Mouse (Mus musculus): ENCODE data around the gene Rnase4. TPM values are rescaled to one million over a fixed set of nuclear protein-coding genes. Genes with fewer than 3 reads are reported as not detected.

Gene Rnase4
- polyA plus RNA-seq, 1 experiment, result 0.03 TPM

DNA sequence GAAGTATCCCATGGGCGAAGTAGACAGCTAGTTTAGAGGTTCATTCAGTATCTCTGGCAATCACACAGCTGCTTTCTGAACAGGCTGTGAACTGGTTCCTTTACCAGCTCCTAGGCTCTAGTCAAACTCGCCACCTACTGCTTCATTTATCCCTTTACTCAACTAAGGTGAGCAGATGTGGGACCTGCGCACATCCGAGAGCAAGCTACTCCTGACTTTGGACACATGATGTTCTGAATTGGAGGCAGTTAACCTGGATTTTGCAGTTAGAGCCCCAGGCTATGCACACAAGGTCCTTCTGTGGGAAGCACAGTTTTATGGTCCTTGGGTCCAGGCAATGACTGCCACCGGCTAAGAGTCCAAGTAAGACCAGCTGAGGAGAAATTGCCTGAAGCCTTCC is 30.1 kb upstream of the Rnase4 start:
- Histone ChIP-seq H3K27me3 (ENCODE audit: control insufficient read depth) (no peaks in the 10 kb centered on the region), H3K9me3 (ENCODE audit: control insufficient read depth, low read length) (no peaks in the 10 kb centered on the region), H3K4me1 (ENCODE audit: control insufficient read depth) (peaks cover 21% of the 10 kb centered on the region), H3K36me3 (ENCODE audit: control insufficient read depth) (no peaks in the 10 kb centered on the region), H3K4me3 (replicated peaks) (no peak overlapping the region)
- no peak for TF ChIP-seq GATA1 (IDR thresholded peaks at IDR 0.05; ENCODE audit: low read length)
- no peak for TF ChIP-seq TAL1 (IDR thresholded peaks at IDR 0.05; ENCODE audit: low read length)

DNA sequence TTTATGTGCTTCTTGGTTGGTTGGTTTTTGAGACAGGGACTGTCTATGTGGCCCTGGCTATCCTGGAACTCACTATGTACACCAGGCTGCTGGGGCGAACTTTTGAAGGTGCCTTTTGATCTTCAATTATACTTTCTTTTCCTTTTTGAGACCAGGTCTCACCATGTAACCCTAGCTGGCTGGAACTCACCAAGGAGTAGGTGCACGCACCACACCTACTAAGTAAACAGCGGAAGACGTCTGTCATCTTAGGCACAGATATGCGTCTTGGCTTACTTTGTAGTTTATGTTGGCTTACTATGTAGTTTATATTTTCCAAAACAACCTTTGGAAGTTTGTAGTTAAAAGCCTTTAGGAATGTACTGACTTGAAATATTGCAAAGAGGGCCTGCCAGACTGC is 21.9 kb upstream of the Rnase4 start:
- TF ChIP-seq GATA1 (IDR thresholded peaks at IDR 0.05; ENCODE audit: low read length), result no peak
- TF ChIP-seq TAL1 (IDR thresholded peaks at IDR 0.05; ENCODE audit: low read length), result no peak
- no peaks in the 10 kb centered on the region for H3K27me3 ChIP-seq (ENCODE audit: control insufficient read depth)

DNA sequence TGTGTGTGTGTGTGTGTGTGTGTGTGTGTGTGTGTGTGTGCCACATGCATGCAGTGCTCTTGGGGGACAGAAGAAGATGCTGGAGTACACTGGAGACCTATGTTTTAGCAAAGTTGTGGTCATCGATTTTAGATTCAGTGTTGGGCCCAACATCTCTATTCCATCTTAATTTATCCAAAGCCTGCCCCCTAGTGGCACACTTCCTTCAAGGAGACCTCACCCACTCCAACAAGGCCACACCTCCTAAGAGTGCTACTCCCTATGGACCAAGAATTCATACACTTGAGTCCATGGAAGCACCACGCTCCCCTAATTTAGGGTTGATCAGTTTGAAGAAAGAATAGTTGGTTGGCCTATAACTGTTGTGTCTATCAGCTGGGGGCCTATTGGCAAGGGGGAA is 21.3 kb upstream of the Rnase4 start:
- TF ChIP-seq TAL1 (IDR thresholded peaks at IDR 0.05; ENCODE audit: low read length) (no peak), GATA1 (IDR thresholded peaks at IDR 0.05; ENCODE audit: low read length) (no peak)
- Histone ChIP-seq H3K9me3 (ENCODE audit: control insufficient read depth, low read length) (no peaks in the 10 kb centered on the region), H3K4me3 (replicated peaks) (no peak overlapping the region), H3K27me3 (ENCODE audit: control insufficient read depth) (no peaks in the 10 kb centered on the region), H3K36me3 (ENCODE audit: control insufficient read depth) (no peaks in the 10 kb centered on the region), H3K4me1 (ENCODE audit: control insufficient read depth) (peaks cover 11% of the 10 kb centered on the region)

More for the DNA sequence above, 21.9 kb upstream of the Rnase4 start:
- Histone ChIP-seq H3K36me3 (ENCODE audit: control insufficient read depth) (no peaks in the 10 kb centered on the region), H3K4me3 (replicated peaks) (no peak overlapping the region), H3K9me3 (ENCODE audit: control insufficient read depth, low read length) (no peaks in the 10 kb centered on the region), H3K4me1 (ENCODE audit: control insufficient read depth) (peaks cover 17% of the 10 kb centered on the region)

DNA sequence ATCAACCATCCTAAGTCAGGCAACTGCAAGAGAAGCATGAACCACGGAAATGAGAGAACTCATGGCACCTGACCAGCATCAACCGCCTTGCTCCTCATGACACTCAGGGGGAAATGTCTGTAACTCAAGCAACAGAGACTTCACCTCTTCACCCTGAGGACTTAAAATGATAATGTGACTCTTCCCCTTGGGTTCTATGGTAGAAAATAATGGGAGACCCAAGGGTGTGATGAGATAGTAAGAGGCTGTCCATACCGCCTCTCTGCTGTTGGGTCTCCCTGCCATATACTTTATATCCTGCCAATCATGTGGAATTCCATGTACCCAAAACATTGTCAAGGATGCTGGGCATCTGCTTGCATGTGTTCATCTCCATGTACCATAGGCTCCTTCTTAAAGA is 16.5 kb upstream of the Rnase4 start, which contains the start of gene Olfr750:
TSS of gene Olfr750 (minus strand) at position 101 of the 400 bp plus-strand sequence.
- Histone ChIP-seq H3K27me3 (ENCODE audit: control insufficient read depth) (peaks cover 7% of the 10 kb centered on the region), H3K4me1 (ENCODE audit: control insufficient read depth) (no peaks in the 10 kb centered on the region), H3K9me3 (ENCODE audit: control insufficient read depth, low read length) (no peaks in the 10 kb centered on the region), H3K36me3 (ENCODE audit: control insufficient read depth) (no peaks in the 10 kb centered on the region), H3K4me3 (replicated peaks) (no peak within 1 kb of the TSS)
- no peak for TF ChIP-seq TAL1 (IDR thresholded peaks at IDR 0.05; ENCODE audit: low read length)
- TF ChIP-seq GATA1 (IDR thresholded peaks at IDR 0.05; ENCODE audit: low read length), result no peak

DNA sequence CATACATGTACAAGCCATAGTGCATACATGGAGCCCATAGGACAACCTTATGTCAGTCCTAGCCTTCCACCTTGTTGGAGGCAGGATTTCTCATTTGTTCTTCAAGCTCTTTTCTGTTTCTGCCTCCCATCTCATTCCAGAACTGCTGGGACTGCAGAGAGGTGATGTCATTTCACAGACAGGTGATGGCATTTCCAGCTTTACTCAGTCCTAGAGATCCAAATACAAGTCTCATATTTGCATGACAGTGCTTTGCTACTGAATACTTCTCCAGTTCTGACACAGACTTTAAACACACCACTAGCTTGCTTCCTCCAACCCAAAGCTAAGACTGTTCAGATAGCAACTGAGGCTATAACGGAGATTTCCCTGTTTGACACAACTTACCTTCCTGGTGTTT is 11.7 kb upstream of the Rnase4 start:
- Histone ChIP-seq H3K27me3 (ENCODE audit: control insufficient read depth) (peaks cover 47% of the 10 kb centered on the region), H3K4me1 (ENCODE audit: control insufficient read depth) (peaks cover 18% of the 10 kb centered on the region), H3K4me3 (replicated peaks) (no peak overlapping the region), H3K9me3 (ENCODE audit: control insufficient read depth, low read length) (no peaks in the 10 kb centered on the region), H3K36me3 (ENCODE audit: control insufficient read depth) (no peaks in the 10 kb centered on the region)
- TF ChIP-seq TAL1 (IDR thresholded peaks at IDR 0.05; ENCODE audit: low read length) (no peak), GATA1 (IDR thresholded peaks at IDR 0.05; ENCODE audit: low read length) (no peak)

DNA sequence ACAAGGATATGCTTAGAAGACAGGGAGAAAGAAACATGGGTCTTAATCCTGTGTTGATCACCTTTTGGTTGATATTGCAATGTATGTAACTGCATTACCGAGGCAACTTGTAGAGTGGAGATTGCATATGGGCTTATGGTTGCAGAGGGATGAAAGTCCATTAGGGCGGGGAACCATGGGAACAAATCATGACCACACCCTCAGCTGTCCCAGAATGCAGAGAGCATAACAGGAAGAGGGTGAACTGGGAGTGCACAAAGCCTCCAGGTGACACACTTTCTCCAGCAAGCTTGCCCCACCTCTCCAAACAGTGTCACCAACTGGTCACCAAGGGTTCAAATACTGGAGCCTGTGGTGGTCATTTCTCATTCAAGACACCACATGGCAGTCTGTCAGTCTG is 9.8 kb upstream of the Rnase4 start:
- TF ChIP-seq GATA1 (IDR thresholded peaks at IDR 0.05; ENCODE audit: low read length) (no peak), TAL1 (IDR thresholded peaks at IDR 0.05; ENCODE audit: low read length) (no peak)
- Histone ChIP-seq H3K4me3 (replicated peaks) (no peak overlapping the region), H3K27me3 (ENCODE audit: control insufficient read depth) (peaks cover 45% of the 10 kb centered on the region), H3K9me3 (ENCODE audit: control insufficient read depth, low read length) (no peaks in the 10 kb centered on the region), H3K4me1 (ENCODE audit: control insufficient read depth) (peaks cover 37% of the 10 kb centered on the region), H3K36me3 (ENCODE audit: control insufficient read depth) (no peaks in the 10 kb centered on the region)

DNA sequence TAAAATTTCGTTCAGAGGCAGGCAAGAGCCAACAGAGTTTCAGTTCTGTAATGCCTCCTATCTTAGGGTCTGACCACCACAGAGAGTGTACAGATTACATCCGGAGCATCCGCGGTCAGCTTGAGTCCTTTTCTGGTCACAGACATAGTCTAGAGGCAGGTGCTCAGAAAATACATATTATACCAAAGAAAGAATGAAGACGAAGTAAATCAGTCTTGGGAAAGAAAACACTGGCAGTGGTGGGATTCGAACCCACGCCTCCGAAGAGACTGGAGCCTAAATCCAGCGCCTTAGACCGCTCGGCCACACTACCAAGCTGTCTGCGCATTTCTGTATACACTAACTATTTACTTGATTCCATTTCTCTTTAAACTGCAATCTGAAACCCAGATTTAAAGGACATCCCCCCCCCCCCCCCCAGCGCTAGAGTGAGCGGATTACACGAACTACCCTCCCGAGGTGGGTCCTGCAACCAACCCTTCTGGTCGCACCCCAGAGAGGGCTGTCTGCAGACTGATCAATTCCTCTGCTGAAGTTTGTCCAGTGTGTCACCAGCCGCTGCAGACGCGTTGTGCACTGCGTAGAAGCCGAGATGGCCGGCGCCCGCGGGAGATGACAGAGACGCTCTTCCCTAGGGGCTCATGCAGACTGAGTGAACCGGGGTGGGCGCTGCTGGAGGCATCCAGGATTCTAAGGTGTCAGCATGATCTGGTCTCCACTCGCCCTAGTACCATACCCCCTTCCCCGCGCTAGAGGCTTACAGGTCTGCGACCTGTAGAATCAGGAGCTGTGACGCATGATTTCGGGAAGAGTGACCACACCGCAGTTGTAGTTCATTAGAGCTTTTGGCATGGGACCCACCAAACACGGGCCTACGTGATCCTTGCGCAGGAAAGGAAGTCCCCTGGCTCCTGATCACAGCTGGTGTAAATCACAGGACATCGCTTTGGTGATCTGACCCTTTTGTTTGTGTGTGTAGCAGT is 8.0 kb upstream of the Rnase4 start:
- peaks cover 52% of the 10 kb centered on the region for H3K4me1 ChIP-seq (ENCODE audit: control insufficient read depth)
- peak overlapping the region; percentile 60 for H3K4me3 ChIP-seq (replicated peaks)
- peaks cover 45% of the 10 kb centered on the region for H3K27me3 ChIP-seq (ENCODE audit: control insufficient read depth)
- TF ChIP-seq TAL1 (IDR thresholded peaks at IDR 0.05; ENCODE audit: low read length) (no peak), GATA1 (IDR thresholded peaks at IDR 0.05; ENCODE audit: low read length) (no peak)
- H3K9me3 ChIP-seq (ENCODE audit: control insufficient read depth, low read length), result no peaks in the 10 kb centered on the region
- no peaks in the 10 kb centered on the region for H3K36me3 ChIP-seq (ENCODE audit: control insufficient read depth)

DNA sequence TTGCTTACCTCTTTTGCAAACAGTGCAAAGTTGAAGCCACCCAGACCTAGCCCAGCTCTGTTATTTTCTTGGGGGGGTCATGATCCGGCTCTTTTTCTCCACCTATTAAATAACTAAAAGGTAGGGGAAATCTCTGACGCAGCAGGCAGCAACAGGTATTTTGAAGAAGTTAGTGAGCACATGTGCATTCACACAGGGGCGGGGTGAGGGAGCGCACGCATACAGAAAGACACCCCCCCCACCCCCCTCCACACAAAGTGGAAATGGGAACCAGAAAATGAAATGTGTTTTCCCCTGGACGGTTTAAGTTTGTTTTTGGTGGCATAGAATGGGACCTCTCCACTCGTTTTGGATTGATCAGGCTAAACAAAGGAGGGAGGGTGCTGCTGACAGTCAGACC is 7.1 kb upstream of the Rnase4 start:
- Histone ChIP-seq H3K27me3 (ENCODE audit: control insufficient read depth) (peaks cover 42% of the 10 kb centered on the region), H3K4me3 (replicated peaks) (peak overlapping the region; percentile 60), H3K4me1 (ENCODE audit: control insufficient read depth) (peaks cover 61% of the 10 kb centered on the region)

DNA sequence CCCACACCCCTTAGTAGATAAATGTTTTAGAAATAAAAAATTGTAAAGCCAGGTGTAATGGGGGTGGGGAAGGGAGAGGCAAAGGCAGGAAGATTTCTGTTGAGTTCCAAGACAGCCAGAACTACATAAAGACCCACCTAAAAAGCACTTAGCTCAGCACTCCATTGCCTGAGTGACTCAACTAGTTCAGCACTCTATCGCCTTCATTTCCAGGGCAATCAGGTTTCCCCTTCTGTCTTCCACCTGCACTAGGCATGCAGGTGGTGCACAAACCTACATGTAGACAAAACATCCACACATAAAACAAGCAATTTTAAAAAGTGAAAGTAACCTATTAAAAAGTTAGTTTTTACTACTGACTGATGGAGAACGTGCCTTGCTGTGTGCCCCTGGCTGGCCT is 5.8 kb upstream of the Rnase4 start:
- H3K36me3 ChIP-seq (ENCODE audit: control insufficient read depth), result no peaks in the 10 kb centered on the region
- H3K27me3 ChIP-seq (ENCODE audit: control insufficient read depth), result peaks cover 35% of the 10 kb centered on the region
- H3K4me1 ChIP-seq (ENCODE audit: control insufficient read depth), result peaks cover 72% of the 10 kb centered on the region
- TF ChIP-seq GATA1 (IDR thresholded peaks at IDR 0.05; ENCODE audit: low read length) (no peak), TAL1 (IDR thresholded peaks at IDR 0.05; ENCODE audit: low read length) (no peak)
- no peaks in the 10 kb centered on the region for H3K9me3 ChIP-seq (ENCODE audit: control insufficient read depth, low read length)
- H3K4me3 ChIP-seq (replicated peaks), result peak overlapping the region; percentile 18

More for the DNA sequence above, 7.1 kb upstream of the Rnase4 start:
- no peaks in the 10 kb centered on the region for H3K9me3 ChIP-seq (ENCODE audit: control insufficient read depth, low read length)
- no peaks in the 10 kb centered on the region for H3K36me3 ChIP-seq (ENCODE audit: control insufficient read depth)
- TF ChIP-seq GATA1 (IDR thresholded peaks at IDR 0.05; ENCODE audit: low read length) (no peak), TAL1 (IDR thresholded peaks at IDR 0.05; ENCODE audit: low read length) (no peak)

All from erythroblast, embryonic 14.5 days (primary cell).